ENCODE assay signal across 11 mouse cellular contexts in genomic region chr9:32444453-32445201, GRCm38 (mm10).
DNase-seq lines count a peak whose midpoint lies in the region; ATAC-seq and TF ChIP-seq lines count a peak whose summit lies in the region.
"Had no signal": no experiment of that assay in that cellular context is flagged by ENCODE, and none has a peak within 500 bp of the region (broad histone marks: within the 10 kb centered on the region; RNA-seq: fewer than 3 reads in every experiment).

No protein-coding gene starts in this region.

- peaks cover 6 to 8% of the 10 kb centered on the region in 2 experiments; a peak in 3 of 4 replicates for H3K4me1 ChIP-seq in heart, embryonic 14.5 days (ENCODE audit: control insufficient read depth in 2 of 2, insufficient read depth in 2 of 2, low read length in 2 of 2)
- peaks cover 6% of the 10 kb centered on the region; the same call in 1 of the 2 replicates for H3K4me1 ChIP-seq in lung, embryonic 16.5 days (replicated peaks; ENCODE audit: control insufficient read depth, insufficient read depth, low read length)
- H3K4me1 ChIP-seq in embryonic facial prominence, embryonic 11.5 days (ENCODE audit: control insufficient read depth, insufficient read depth, low read length), result no peaks in the 10 kb centered on the region
- H3K4me1 ChIP-seq in limb, embryonic 14.5 days (ENCODE audit: control insufficient read depth, insufficient read depth, low read length), result peaks cover 21% of the 10 kb centered on the region

- no peaks in the 10 kb centered on the region for H3K27me3 ChIP-seq in heart, embryonic 14.5 days (ENCODE audit: control insufficient read depth, insufficient read depth, low read length)
- H3K27me3 ChIP-seq in lung, embryonic 16.5 days (ENCODE audit: control insufficient read depth, insufficient read depth, low read depth, low read length), result no peaks in the 10 kb centered on the region
- no peaks in the 10 kb centered on the region for H3K27me3 ChIP-seq in embryonic facial prominence, embryonic 11.5 days (ENCODE audit: control insufficient read depth, insufficient read depth, low read length)
- no peaks in the 10 kb centered on the region for H3K27me3 ChIP-seq in limb, embryonic 14.5 days (ENCODE audit: control insufficient read depth, insufficient read depth, low read length)

- peak overlapping the region; percentile 52 to 69 for H3K27ac ChIP-seq in heart, embryonic 14.5 days (replicated peaks in 1 of 2; ENCODE audit: control insufficient read depth in 1 of 2, insufficient read depth in 1 of 2, low read depth in 2 of 2, low read length in 2 of 2)
- peak overlapping the region; percentile 16; the same call in 1 of the 2 replicates for H3K27ac ChIP-seq in lung, embryonic 16.5 days (ENCODE audit: low read length)
- H3K27ac ChIP-seq in embryonic facial prominence, embryonic 11.5 days (replicated peaks; ENCODE audit: low read depth, low read length), result peak overlapping the region; percentile 56
- peak overlapping the region; percentile 74 for H3K27ac ChIP-seq in limb, embryonic 14.5 days (replicated peaks; ENCODE audit: low read depth, low read length)

- peaks cover 25% of the 10 kb centered on the region for H3K36me3 ChIP-seq in heart, embryonic 14.5 days (ENCODE audit: control insufficient read depth, insufficient read depth, low read length)
- H3K36me3 ChIP-seq in lung, embryonic 16.5 days (ENCODE audit: control insufficient read depth, insufficient read depth, low read length), result no peaks in the 10 kb centered on the region; the same call in 1 of the 2 replicates
- peaks cover 6% of the 10 kb centered on the region; the same call in 1 of the 2 replicates for H3K36me3 ChIP-seq in embryonic facial prominence, embryonic 11.5 days (replicated peaks; ENCODE audit: control insufficient read depth, insufficient read depth, low read depth, low read length)
- H3K36me3 ChIP-seq in limb, embryonic 14.5 days (ENCODE audit: control insufficient read depth, insufficient read depth, low read length), result peaks cover 12% of the 10 kb centered on the region; the same call in 1 of the 2 replicates

- ATAC-seq in heart, embryonic 14.5 days (ENCODE audit: insufficient number of reproducible peaks, insufficient read depth, low FRiP score, low read depth), result no peak
- ATAC-seq in lung, embryonic 16.5 days (ENCODE audit: low read depth), result peak; percentile 71
- ATAC-seq in embryonic facial prominence, embryonic 11.5 days (replicated peaks; ENCODE audit: insufficient number of reproducible peaks, low FRiP score, low TSS enrichment, low read depth), result peak; percentile 58; the same call in 1 of the 2 replicates
- no peak for ATAC-seq in limb, embryonic 14.5 days (ENCODE audit: low FRiP score, low read depth)

- H3K9ac ChIP-seq in heart, embryonic 14.5 days (ENCODE audit: low read length), result no peak overlapping the region
- H3K9ac ChIP-seq in lung, embryonic 16.5 days (ENCODE audit: low read length), result no peak overlapping the region
- H3K9ac ChIP-seq in embryonic facial prominence, embryonic 11.5 days (replicated peaks; ENCODE audit: low read length), result no peak overlapping the region
- H3K9ac ChIP-seq in limb, embryonic 14.5 days (ENCODE audit: low read depth, low read length, severe bottlenecking), result no peak overlapping the region

- DNase-seq in heart, adult 9 months (ENCODE audit: low spot score in 2 of 2), result no peak
- DNase-seq in lung, postnatal 10 days, result no peak
- no peak for DNase-seq in embryonic facial prominence, embryonic 11.5 days (ENCODE audit: low spot score)
- DNase-seq in limb, embryonic 14.5 days (ENCODE audit: low spot score), result no peak
- no peak for DNase-seq in embryo, embryonic 10 days (ENCODE audit: low spot score)
- DNase-seq: cerebellum, adult 8-10 months; kidney, adult 11 months; kidney, postnatal 25 days; thymus, adult 2 months had no signal

- H3K4me3 ChIP-seq in heart, embryonic 14.5 days (ENCODE audit: control insufficient read depth in 1 of 2, insufficient read depth in 1 of 2, low read depth in 1 of 2, low read length in 2 of 2), result no peak overlapping the region
- no peak overlapping the region for H3K4me3 ChIP-seq in lung, embryonic 16.5 days (ENCODE audit: low read length)
- H3K4me3 ChIP-seq in embryonic facial prominence, embryonic 11.5 days (ENCODE audit: low read depth, low read length), result no peak overlapping the region
- no peak overlapping the region for H3K4me3 ChIP-seq in limb, embryonic 14.5 days (replicated peaks; ENCODE audit: low read length)

- no peak for TF ChIP-seq POLR2A in limb, embryonic 14.5 days (IDR thresholded peaks at IDR 0.05; ENCODE audit: borderline replicate concordance, extremely low read depth, insufficient read depth, insufficient read length)

- H3K9me3 ChIP-seq in heart, embryonic 14.5 days (ENCODE audit: control insufficient read depth, low read length), result no peaks in the 10 kb centered on the region
- H3K9me3 ChIP-seq in lung, embryonic 16.5 days (ENCODE audit: control insufficient read depth, low read length), result no peaks in the 10 kb centered on the region
- no peaks in the 10 kb centered on the region for H3K9me3 ChIP-seq in embryonic facial prominence, embryonic 11.5 days (replicated peaks; ENCODE audit: control insufficient read depth, low read length)
- H3K9me3 ChIP-seq in limb, embryonic 14.5 days (ENCODE audit: control insufficient read depth, low read length), result no peaks in the 10 kb centered on the region

- 58% methylated on average over 6 of the region's 6 CpGs for WGBS in heart, embryonic 14.5 days
- 44% methylated on average over 6 of the region's 6 CpGs for WGBS in lung, embryonic 16.5 days
- 56% methylated on average over 6 of the region's 6 CpGs for WGBS in embryonic facial prominence, embryonic 11.5 days
- WGBS in limb, embryonic 14.5 days, result 60% methylated on average over 6 of the region's 6 CpGs

- no peak overlapping the region for H3K4me2 ChIP-seq in heart, embryonic 14.5 days (ENCODE audit: low read length)
- H3K4me2 ChIP-seq in lung, embryonic 16.5 days (ENCODE audit: low read depth, low read length), result no peak overlapping the region
- no peak overlapping the region for H3K4me2 ChIP-seq in embryonic facial prominence, embryonic 11.5 days (ENCODE audit: low read depth, low read length)
- no peak overlapping the region for H3K4me2 ChIP-seq in limb, embryonic 14.5 days (replicated peaks; ENCODE audit: low read depth, low read length, severe bottlenecking)

Comparison
In these comparisons a context has a peak if more than half of its experiments do, and no peak if none do; other contexts are left out.
1. ATAC-seq: peak in lung, embryonic 16.5 days (single experiment) and embryonic facial prominence, embryonic 11.5 days (single experiment); none in heart, embryonic 14.5 days (single experiment) and limb, embryonic 14.5 days (single experiment).
2. H3K27ac ChIP-seq: peak in every context shown above with its lines; median percentile 74 in limb, embryonic 14.5 days; 60 in heart, embryonic 14.5 days; 56 in embryonic facial prominence, embryonic 11.5 days; 16 in lung, embryonic 16.5 days.